Mouse (Mus musculus) erythroid progenitor cell, adult 5-6 weeks (primary cell): ENCODE results near the gene 4930430A15Rik. TPM values are rescaled to one million over a fixed set of nuclear protein-coding genes. Genes with fewer than 3 reads are reported as not detected.

Experiments used
- ATAC-seq: replicated peaks from 2 replicates; pipeline ENCODE4 v1.8.0; 2016; ENCODE audit warnings: moderate number of reproducible peaks, mild to moderate bottlenecking, moderate TSS enrichment, inconsistent platforms; ENCODE audit not compliant: poor library complexity, low FRiP score, severe bottlenecking
- total RNA-seq, 2 experiments: library from RNA; stranded (forward) in 1 of 2; stranded (reverse) in 1 of 2; fragments of 150-400 nt in 1 of 2; fragments of 186-747, 209-891 nt in 1 of 2; gene quantifications; 2 replicates each; pipeline versions ENCODE4 v1.2.3 to v1.2.4; 2015 to 2017; ENCODE audit warnings: low replicate concordance in 2 of 2

4930430A15Rik gene
- total RNA-seq (2015; ENCODE audit: low replicate concordance) (not detected in 2 replicates), total RNA-seq (2017; ENCODE audit: low replicate concordance) (not detected in 2 replicates)

DNA sequence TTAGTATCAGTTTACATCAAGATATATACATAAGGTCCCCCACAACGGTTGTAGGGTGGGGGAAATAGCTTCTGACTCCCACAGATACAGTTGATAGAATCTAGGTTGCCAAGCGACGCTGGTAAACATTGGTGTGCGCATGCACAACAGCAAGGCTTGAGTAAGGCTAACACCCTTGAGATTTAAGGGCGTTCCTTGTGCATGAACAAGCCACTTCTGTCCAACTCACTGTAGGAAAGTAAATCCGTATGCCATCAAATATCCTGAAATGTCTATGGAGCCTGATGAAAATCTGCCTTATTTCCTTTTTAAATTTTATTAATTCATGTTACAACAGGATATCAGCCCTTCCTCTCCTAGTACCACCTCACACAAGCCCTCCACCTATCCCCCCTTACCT is at the start of gene 4930430A15Rik:
Gene 4930430A15Rik, minus strand, starts transcription at position 101 of the 400 bp plus-strand sequence.
- ATAC-seq: no peak

DNA sequence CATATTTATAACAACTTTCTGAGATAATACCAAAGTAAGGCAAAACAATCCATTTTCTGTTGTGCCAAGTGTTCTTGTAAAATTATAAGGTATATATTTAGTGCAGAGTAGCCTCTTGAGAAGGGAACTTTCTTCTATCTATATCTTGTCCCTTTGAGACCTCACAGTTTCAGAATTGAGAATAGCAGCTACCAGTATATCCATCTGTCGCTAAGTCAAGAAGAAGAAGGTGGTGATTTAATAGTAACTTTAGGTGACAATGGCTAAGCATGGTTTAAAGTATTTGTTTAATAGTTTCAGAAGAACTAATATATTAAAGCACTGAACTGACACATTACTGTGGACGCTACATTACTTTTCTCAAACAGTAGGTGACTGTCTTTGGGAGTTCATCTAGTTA is 44.6 kb upstream of the 4930430A15Rik start, which contains the start of gene Olfr1277:
Gene Olfr1277, minus strand, starts transcription at position 101 of the 400 bp plus-strand sequence.
- ATAC-seq: no peak

- ATAC-seq: no peak
Measured at GRCm38 (mm10) chr2:111254216-111254615, 24.8 kb upstream of the 4930430A15Rik start, which contains the start of gene Olfr1276. Gene Olfr1276, plus strand, starts transcription at chr2:111254516.

- ATAC-seq: no peak
Measured at GRCm38 (mm10) chr2:111235186-111235585, 5.8 kb upstream of the 4930430A15Rik start, which contains the start of gene Olfr1275. Gene Olfr1275, minus strand, starts transcription at chr2:111235286.

- ATAC-seq: no peak
Measured at GRCm38 (mm10) chr2:111182068-111182467, 47.3 kb downstream of the 4930430A15Rik start.

DNA sequence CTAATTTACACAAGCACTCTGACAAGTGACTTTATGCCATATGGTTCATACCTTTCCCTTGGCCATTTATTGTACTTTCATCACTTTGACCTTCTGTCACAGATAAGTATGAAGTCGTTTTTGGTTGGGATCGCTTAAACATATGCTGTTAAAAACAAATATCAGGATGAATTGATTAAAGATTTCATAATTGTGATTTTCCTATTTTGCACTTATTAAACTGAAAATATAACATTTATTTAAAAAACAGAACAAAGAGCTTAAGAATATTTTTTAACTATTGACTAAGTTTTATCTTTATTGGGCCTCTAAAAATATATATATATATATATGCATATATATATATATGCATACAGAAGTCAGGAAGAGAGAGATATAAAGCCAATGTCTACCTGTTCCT is 76.6 kb downstream of the 4930430A15Rik start, which contains the start of gene Gm15130:
Gene Gm15130, minus strand, starts transcription at position 101 of the 400 bp plus-strand sequence.
- no peak for ATAC-seq

DNA sequence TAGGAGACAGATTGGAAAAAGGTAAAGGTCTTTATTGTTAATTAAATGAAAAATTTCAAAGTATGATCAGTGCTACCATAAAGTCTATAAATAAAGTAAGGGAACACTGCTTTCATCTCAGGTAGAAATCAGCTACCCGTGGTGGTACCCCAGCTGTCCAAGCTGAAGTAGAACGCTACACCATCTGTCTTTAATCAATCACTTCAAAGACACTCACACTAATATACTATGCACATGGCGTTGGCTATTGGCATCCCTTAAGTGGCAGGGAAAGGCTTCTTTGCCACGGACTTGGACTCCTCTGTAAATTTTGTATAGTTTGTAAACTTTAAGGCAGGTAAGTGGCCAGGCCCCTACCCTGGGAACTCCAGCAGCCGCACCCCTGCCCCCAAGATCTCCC is 93.7 kb downstream of the 4930430A15Rik start:
- no peak for ATAC-seq

Other genes with a start within 250 kb of the 4930430A15Rik start
- not detected in 2 replicates for gene Gm13941, start 123.6 kb downstream of the 4930430A15Rik start, total RNA-seq (2015; ENCODE audit: low replicate concordance)
- not detected in 2 replicates for gene Gm13941, start 123.6 kb downstream of the 4930430A15Rik start, total RNA-seq (2017; ENCODE audit: low replicate concordance)
- gene Gm15130, start 76.7 kb downstream of the 4930430A15Rik start, total RNA-seq (2015; ENCODE audit: low replicate concordance): not detected in 2 replicates
- not detected in 2 replicates for gene Gm15130, start 76.7 kb downstream of the 4930430A15Rik start, total RNA-seq (2017; ENCODE audit: low replicate concordance)
- gene Olfr1275, start 5.7 kb upstream of the 4930430A15Rik start, total RNA-seq (2015; ENCODE audit: low replicate concordance): not detected in 2 replicates
- gene Olfr1275, start 5.7 kb upstream of the 4930430A15Rik start, total RNA-seq (2017; ENCODE audit: low replicate concordance): not detected in 2 replicates
- gene Olfr1276, start 24.9 kb upstream of the 4930430A15Rik start, total RNA-seq (2015; ENCODE audit: low replicate concordance): not detected in 2 replicates
- gene Olfr1276, start 24.9 kb upstream of the 4930430A15Rik start, total RNA-seq (2017; ENCODE audit: low replicate concordance): not detected in 2 replicates
- not detected in 2 replicates for gene Olfr1277, start 44.5 kb upstream of the 4930430A15Rik start, total RNA-seq (2015; ENCODE audit: low replicate concordance)
- gene Olfr1277, start 44.5 kb upstream of the 4930430A15Rik start, total RNA-seq (2017; ENCODE audit: low replicate concordance): not detected in 2 replicates
- gene Olfr1278, start 60.5 kb upstream of the 4930430A15Rik start, total RNA-seq (2015; ENCODE audit: low replicate concordance): not detected in 2 replicates
- gene Olfr1278, start 60.5 kb upstream of the 4930430A15Rik start, total RNA-seq (2017; ENCODE audit: low replicate concordance): not detected in 2 replicates
- gene Olfr1279, start 71.0 kb upstream of the 4930430A15Rik start, total RNA-seq (2015; ENCODE audit: low replicate concordance): not detected in 2 replicates
- gene Olfr1279, start 71.0 kb upstream of the 4930430A15Rik start, total RNA-seq (2017; ENCODE audit: low replicate concordance): not detected in 2 replicates
- gene Olfr1280, start 84.4 kb upstream of the 4930430A15Rik start, total RNA-seq (2015; ENCODE audit: low replicate concordance): not detected in 2 replicates
- gene Olfr1280, start 84.4 kb upstream of the 4930430A15Rik start, total RNA-seq (2017; ENCODE audit: low replicate concordance): not detected in 2 replicates
- gene Olfr1281, start 96.9 kb upstream of the 4930430A15Rik start, total RNA-seq (2015; ENCODE audit: low replicate concordance): not detected in 2 replicates
- gene Olfr1281, start 96.9 kb upstream of the 4930430A15Rik start, total RNA-seq (2017; ENCODE audit: low replicate concordance): not detected in 2 replicates
- not detected in 2 replicates for gene Olfr1282, start 106.5 kb upstream of the 4930430A15Rik start, total RNA-seq (2015; ENCODE audit: low replicate concordance)
- gene Olfr1282, start 106.5 kb upstream of the 4930430A15Rik start, total RNA-seq (2017; ENCODE audit: low replicate concordance): not detected in 2 replicates
- not detected in 2 replicates for gene Olfr1283, start 137.2 kb upstream of the 4930430A15Rik start, total RNA-seq (2015; ENCODE audit: low replicate concordance)
- gene Olfr1283, start 137.2 kb upstream of the 4930430A15Rik start, total RNA-seq (2017; ENCODE audit: low replicate concordance): not detected in 2 replicates
- not detected in 2 replicates for gene Olfr1284, start 145.9 kb upstream of the 4930430A15Rik start, total RNA-seq (2015; ENCODE audit: low replicate concordance)
- not detected in 2 replicates for gene Olfr1284, start 145.9 kb upstream of the 4930430A15Rik start, total RNA-seq (2017; ENCODE audit: low replicate concordance)
- gene Olfr1286, start 193.5 kb upstream of the 4930430A15Rik start, total RNA-seq (2015; ENCODE audit: low replicate concordance): not detected in 2 replicates
- not detected in 2 replicates for gene Olfr1286, start 193.5 kb upstream of the 4930430A15Rik start, total RNA-seq (2017; ENCODE audit: low replicate concordance)
- gene Olfr1287, start 219.5 kb upstream of the 4930430A15Rik start, total RNA-seq (2015; ENCODE audit: low replicate concordance): not detected in 2 replicates
- not detected in 2 replicates for gene Olfr1287, start 219.5 kb upstream of the 4930430A15Rik start, total RNA-seq (2017; ENCODE audit: low replicate concordance)
- not detected in 2 replicates for gene Olfr1288, start 244.5 kb upstream of the 4930430A15Rik start, total RNA-seq (2015; ENCODE audit: low replicate concordance)
- gene Olfr1288, start 244.5 kb upstream of the 4930430A15Rik start, total RNA-seq (2017; ENCODE audit: low replicate concordance): not detected in 2 replicates